Mouse (Mus musculus): ENCODE measurements at regions not wholly inside any gene's neighbourhood (a gene's known extent, or its start where the extent isn't known, plus 50 kb on each side); places are given as distances from the start of the nearest gene placed in this dataset.

DNA sequence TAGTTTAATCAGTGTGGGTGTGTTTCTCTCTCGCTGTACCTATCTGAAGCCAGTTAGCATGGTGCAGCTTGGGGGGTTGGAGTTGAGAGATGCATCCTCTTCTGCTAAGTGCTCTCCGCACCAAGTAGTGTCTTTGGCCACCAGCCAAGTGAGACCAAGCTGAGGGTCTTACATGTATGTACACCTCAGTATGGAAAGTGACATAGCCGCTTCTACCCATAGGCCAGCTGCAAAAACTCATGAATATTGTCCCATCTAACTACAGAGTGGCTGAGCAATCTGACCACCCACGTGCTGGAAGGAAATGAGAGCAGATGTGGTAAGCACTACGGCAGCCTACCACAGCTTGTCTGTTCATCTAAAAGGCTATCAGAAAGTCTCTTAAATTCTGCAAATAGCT, 247.0 kb upstream of the G2e3 start:
- no peak for TF ChIP-seq CTCF (IDR thresholded peaks at IDR 0.05; ENCODE audit: low read depth, low read length)
- no peak for TF ChIP-seq POLR2A (IDR thresholded peaks at IDR 0.05; ENCODE audit: insufficient read depth, low read length)
- TF ChIP-seq EP300 (IDR thresholded peaks at IDR 0.05; ENCODE audit: insufficient read depth, low read depth, low read length) = no peak
